Mouse (Mus musculus): ENCODE measurements around the gene Cyp4v3.

Cyp4v3 gene

GRCm38 (mm10) chr8:45310967-45311366, 22.0 kb downstream of the Cyp4v3 start:
- DNase-seq, result no peak

DNA sequence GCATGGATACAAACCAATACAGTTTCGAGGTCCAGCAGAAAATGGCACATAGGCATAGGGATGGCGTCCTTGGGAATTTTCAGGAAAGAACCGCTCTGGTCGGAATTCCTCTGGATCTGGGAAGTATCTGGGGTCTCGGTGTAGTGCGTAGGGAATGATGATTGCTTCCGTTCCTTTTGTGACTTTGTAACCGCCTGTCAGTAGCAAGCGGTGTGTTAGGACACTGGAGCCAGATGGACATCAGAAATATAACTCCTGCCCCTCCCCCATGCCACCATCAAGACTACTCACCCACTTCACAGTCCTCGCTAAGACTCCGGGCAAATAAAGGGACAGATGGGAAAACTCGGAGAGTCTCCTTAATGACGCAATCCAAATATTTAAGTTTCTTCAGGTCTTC, 24.6 kb downstream of the Cyp4v3 start, which contains the start of gene Gm45753:
Gene Gm45753 (minus strand): TSS at position 101 of the 400 bp plus-strand sequence.
- no peak for DNase-seq

DNA sequence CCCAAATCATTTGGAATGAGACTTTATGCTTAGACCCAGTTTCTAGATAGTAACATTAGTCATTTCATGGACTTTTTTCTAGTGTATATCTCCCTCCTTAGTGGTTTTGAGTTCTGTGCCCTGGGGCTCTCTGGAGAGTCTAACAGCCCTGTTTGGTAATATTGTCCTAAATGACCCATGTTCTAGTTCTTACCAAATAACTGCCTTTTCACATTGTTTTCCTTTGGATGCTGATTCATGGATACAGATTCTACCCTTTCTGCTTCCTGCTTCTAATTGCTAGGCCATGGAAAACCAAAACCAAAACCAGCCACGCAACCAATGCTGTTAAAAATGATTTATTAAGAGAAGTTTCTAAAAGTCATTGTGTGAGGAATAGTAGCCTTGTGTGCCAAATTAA, 27.5 kb downstream of the Cyp4v3 start:
- no peak for DNase-seq

DNA sequence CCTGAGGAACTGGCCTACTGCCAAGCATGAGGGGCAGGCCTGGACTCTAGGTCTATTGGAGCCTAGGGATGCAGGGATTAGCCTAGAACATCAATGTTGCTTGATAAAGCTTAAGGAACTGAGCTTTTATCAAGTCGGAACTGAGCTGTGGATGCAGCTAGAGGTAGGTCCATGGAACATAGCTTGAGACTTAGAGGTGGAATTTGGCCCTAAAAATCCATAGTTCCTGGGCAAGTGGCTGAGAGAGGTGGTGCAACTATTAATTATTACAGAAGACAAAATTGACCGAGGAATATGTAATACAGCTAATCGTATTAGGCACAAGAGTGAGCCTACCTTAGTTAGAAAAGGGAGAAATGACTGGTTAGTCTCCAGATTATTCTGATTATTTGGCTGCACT, 28.7 kb downstream of the Cyp4v3 start:
- DNase-seq, result no peak

DNA sequence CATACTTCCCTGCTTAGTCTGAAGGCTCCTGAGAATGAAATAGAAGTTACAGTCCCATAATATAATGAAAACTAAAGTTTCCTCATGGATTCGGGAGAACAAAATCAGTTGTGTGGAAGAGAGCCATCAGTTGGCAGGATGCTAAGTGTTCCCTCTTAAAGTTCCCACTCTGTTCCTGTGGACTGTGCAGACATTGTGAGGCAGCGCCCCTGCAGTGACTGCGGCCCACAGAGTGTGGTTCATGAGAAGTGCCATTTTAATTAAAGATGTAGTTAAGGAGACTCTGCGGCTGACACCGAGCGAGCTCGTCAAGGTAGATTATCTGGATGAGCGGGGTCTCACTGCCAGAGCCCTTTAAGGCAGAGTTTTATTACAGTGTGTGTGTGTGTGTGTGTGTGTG, 30.6 kb downstream of the Cyp4v3 start:
- no peak for DNase-seq

DNA sequence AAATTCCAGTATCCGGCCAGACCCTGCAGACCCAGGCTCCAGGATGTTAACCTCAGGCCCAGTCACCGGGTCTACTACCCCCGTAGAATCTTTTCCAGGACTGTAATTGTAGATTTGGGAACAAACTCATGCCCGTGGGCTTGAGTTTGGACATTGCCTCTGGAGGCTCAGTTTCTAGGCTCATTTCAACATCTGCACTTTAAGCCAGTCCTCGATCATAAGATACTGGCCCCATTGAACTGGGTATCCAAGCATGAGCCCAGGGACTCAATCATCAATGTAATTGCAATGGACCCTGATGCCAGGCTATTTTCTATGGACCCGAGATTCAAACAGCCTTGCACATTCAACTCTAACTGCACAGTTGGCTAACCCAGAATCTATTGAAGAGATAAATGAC, 37.7 kb downstream of the Cyp4v3 start:
- no peak for DNase-seq

GRCm38 (mm10) chr8:45294687-45295086, 38.3 kb downstream of the Cyp4v3 start, which contains the start of gene Klkb1:
Klkb1 (minus strand) TSS chr8:45294859.
- DNase-seq, result no peak

DNA sequence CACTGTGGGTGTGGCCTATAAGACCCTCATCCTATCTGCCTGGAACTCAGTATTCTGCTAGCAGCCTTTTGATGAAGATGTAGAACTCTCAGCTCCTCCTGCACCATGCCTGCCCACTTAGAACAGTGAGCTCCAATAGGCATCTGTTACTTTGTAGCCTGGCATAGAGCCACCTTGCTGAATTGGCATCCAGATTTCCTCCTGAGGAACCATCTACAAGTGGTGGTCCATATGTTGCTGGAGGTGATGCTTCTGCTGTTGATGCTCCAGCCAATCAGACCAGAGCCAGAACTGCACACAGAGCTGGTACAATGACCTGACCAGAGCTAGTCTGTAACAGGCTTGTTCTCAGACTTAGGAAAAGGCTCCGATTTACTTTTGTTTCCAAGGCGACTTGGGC, 41.2 kb downstream of the Cyp4v3 start:
- DNase-seq, result no peak

- peak; percentile 6 for DNase-seq
Measured at GRCm38 (mm10) chr8:45281630-45282029, 51.4 kb downstream of the Cyp4v3 start.

DNA sequence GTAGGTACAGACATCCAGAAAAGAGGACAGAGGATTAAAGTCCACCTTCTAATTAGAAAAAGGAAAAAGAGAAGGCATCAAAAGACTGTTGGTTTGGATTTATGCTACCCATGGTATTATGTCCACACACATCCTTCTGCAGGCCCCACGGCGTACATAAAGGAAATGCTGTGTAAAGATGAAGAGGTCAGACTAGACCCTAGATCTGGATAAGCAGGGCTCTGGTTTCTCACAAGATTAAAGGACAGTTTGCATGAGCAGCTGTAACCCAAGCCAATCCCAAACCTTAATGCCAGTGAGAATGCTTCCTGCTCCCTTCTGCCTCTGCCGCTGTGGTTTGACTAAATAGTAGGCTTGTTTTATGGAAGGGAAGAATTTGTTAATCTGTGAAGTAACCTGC, 55.6 kb downstream of the Cyp4v3 start:
- DNase-seq, result no peak

GRCm38 (mm10) chr8:45274317-45274716, 58.7 kb downstream of the Cyp4v3 start:
- no peak for DNase-seq

DNA sequence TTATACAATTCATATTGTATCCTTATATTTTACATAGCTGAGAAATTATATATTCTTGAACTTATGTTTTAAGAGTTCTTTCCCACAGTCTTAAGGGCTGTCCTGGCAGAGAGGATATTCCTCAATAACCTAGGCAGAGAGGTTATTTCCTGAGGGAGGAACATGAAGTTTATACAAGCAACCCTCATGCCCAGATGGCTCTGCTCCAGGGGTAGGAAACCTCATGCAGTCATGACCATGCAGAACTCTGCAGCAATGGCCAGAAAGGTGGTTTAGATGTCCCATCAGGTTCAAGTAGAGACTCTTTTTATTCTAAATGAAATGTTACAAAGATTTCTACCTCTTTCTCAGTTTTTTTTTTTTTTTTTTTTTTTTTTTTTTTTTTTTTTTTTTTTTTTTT, 64.0 kb downstream of the Cyp4v3 start:
- DNase-seq, result no peak

DNA sequence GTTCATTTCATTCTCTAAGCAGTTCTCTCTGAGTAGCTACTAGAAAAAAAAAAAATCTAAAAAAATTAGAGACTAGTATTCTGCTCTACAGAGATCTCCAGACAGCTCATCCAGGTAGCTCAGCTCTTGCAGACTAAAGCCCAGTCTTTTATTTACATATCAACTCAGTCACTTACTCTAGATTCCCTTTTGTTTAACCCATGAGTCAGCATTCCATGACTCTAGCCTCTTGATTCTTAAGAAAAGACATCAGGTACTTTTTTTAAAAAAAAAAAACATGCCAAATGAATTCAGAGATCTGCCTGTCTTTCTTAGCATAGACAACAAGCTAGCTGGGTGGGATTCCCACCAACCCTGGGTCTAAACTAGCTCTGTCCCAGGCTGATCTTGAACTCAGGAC, 64.5 kb downstream of the Cyp4v3 start:
- no peak for DNase-seq

GRCm38 (mm10) chr8:45267611-45268391, 65.2 kb downstream of the Cyp4v3 start:
- DNase-seq, result no peak

GRCm38 (mm10) chr8:45266993-45267392, 66.0 kb downstream of the Cyp4v3 start:
- DNase-seq, result no peak

GRCm38 (mm10) chr8:45264918-45265317, 68.1 kb downstream of the Cyp4v3 start:
- no peak for DNase-seq

DNA sequence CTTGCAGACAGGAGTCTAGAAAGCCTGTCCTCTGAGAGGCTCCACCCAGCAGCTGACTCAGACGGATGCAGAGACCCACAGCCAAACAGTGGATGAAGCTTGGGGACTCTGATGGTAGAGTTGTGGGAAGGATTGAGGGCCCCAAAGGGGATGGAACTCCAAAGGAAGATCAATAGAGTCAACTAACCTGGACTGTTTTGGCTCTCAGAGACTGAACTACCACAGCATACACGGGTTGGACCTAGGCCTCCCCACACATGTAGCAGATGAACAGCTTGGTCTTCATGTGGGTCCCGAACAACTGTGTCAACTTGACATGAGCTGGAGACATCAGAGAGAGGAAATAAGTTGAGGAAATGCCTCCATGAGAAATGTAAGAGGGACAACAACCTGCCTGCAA, 70.2 kb downstream of the Cyp4v3 start:
- DNase-seq, result no peak

DNA sequence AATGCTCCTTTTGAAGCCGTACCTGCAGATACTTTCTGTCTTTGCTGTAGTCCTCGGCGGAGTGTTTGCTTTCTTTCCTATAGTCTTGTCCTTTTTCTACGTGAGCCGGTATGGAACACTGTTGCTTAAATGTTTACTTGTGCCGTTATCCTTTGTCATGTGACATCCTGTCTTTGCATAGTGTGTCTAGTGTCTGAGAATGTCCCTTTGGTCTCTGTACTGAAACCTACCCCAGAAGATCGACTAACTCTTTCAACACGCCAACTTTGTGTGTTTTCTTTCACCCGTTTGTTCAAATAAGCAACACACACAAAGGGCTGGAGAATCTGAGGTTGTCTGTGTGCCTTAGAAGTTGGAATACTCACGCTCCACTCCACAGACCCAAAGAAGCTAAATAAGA, 71.1 kb downstream of the Cyp4v3 start, which contains the start of gene F11:
Gene F11 (minus strand): TSS at position 112 of the 400 bp plus-strand sequence.
- no peak for DNase-seq

- no peak for DNase-seq
Measured at GRCm38 (mm10) chr8:45258421-45258820, 74.6 kb downstream of the Cyp4v3 start.

GRCm38 (mm10) chr8:45255040-45255439, 78.0 kb downstream of the Cyp4v3 start:
- DNase-seq, result no peak

All from liver (tissue).